Mouse (Mus musculus): ENCODE measurements around the gene Nek10.

DNA sequence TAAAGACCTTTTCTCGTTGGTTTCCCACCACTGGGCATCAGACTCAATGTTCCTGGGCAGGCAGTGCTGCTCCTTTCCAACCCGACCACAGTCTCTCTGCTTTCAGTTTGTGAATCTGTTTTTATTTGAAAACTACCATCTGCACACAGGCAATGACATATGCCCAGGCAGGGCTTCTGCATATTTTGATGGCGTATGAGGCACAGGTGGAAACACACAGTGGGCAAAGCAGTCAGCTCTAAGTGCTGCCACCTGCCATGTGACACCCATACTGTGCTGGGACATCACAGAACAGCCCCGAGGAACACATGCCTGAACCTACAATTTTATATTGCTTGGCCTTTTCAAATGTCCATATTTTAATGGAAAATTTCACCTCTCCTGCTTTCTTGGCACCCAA is 68.5 kb downstream of the Nek10 start:
- TF ChIP-seq CTCF (IDR thresholded peaks at IDR 0.05; ENCODE audit: borderline replicate concordance, insufficient read depth, low read length) (no peak), POLR2A (IDR thresholded peaks at IDR 0.05; ENCODE audit: low read depth, low read length) (no peak)

Data from embryonic fibroblast, embryonic 13.5 days (primary cell).